ENCODE assay signal across 8 mouse cellular contexts in genomic region chr7:73941640-73942039, GRCm38 (mm10).
DNase-seq lines count a peak whose midpoint lies in the region; ATAC-seq and TF ChIP-seq lines count a peak whose summit lies in the region.

No protein-coding gene starts in this region.

- H3K4me1 ChIP-seq in forebrain, embryonic 13.5 days = peaks cover 21% of the 10 kb centered on the region
- H3K4me1 ChIP-seq in kidney, embryonic 15.5 days = peaks cover 30% of the 10 kb centered on the region
- 0 out of 2 replicates have a peak, but pooled peaks cover 3% of the 10 kb centered on the region for H3K4me1 ChIP-seq in midbrain, postnatal 0 days (ENCODE audit: insufficient read depth, low read length)

- peak overlapping the region; percentile 45; the same call in 1 of the 2 replicates for H3K27ac ChIP-seq in forebrain, embryonic 13.5 days
- H3K27ac ChIP-seq in kidney, embryonic 15.5 days = peak overlapping the region; percentile 80
- H3K27ac ChIP-seq in midbrain, postnatal 0 days (ENCODE audit: low read depth, low read length) = no peak overlapping the region

- H3K9me3 ChIP-seq in forebrain, embryonic 13.5 days (replicated peaks) = no peaks in the 10 kb centered on the region
- H3K9me3 ChIP-seq in kidney, embryonic 15.5 days (replicated peaks) = no peaks in the 10 kb centered on the region
- no peaks in the 10 kb centered on the region for H3K9me3 ChIP-seq in midbrain, postnatal 0 days (ENCODE audit: low read length)

- peaks cover 81% of the 10 kb centered on the region for H3K36me3 ChIP-seq in forebrain, embryonic 13.5 days (ENCODE audit: poor library complexity, severe bottlenecking)
- peaks cover 14% of the 10 kb centered on the region; the same call in 1 of the 2 replicates for H3K36me3 ChIP-seq in kidney, embryonic 15.5 days
- peaks cover 22% of the 10 kb centered on the region for H3K36me3 ChIP-seq in midbrain, postnatal 0 days (ENCODE audit: insufficient read depth, low read length)

- 40% methylated on average over 4 of the region's 4 CpGs for WGBS in forebrain, embryonic 13.5 days
- 11% methylated on average over 4 of the region's 4 CpGs for WGBS in kidney, embryonic 15.5 days
- 46% methylated on average over 4 of the region's 4 CpGs for WGBS in midbrain, postnatal 0 days

- peak; percentile 52; the same call in 1 of the 2 replicates for ATAC-seq in forebrain, embryonic 13.5 days
- peak; percentile 85 for ATAC-seq in kidney, embryonic 15.5 days (replicated peaks; ENCODE audit: low FRiP score)
- ATAC-seq in midbrain, postnatal 0 days (ENCODE audit: low FRiP score) = no peak
- ATAC-seq in monocyte, adult 5-6 weeks (replicated peaks; ENCODE audit: insufficient number of reproducible peaks, low FRiP score, low TSS enrichment, poor library complexity, severe bottlenecking) = no peak

- H3K27me3 ChIP-seq in forebrain, embryonic 13.5 days = no peaks in the 10 kb centered on the region
- no peaks in the 10 kb centered on the region for H3K27me3 ChIP-seq in kidney, embryonic 15.5 days
- H3K27me3 ChIP-seq in midbrain, postnatal 0 days (ENCODE audit: insufficient read depth, low read length) = no peaks in the 10 kb centered on the region

- H3K4me3 ChIP-seq in forebrain, embryonic 13.5 days = no peak overlapping the region
- H3K4me3 ChIP-seq in kidney, embryonic 15.5 days (replicated peaks) = no peak overlapping the region
- H3K4me3 ChIP-seq in midbrain, postnatal 0 days (ENCODE audit: low read depth, low read length) = no peak overlapping the region

- H3K4me2 ChIP-seq in forebrain, embryonic 13.5 days = no peak overlapping the region
- H3K4me2 ChIP-seq in kidney, embryonic 15.5 days = no peak overlapping the region
- no peak overlapping the region for H3K4me2 ChIP-seq in midbrain, postnatal 0 days (ENCODE audit: low read depth, low read length, poor library complexity, severe bottlenecking)

- no peak for TF ChIP-seq CTCF in midbrain, postnatal 0 days (IDR thresholded peaks at IDR 0.05)

- no peak overlapping the region for H3K9ac ChIP-seq in forebrain, embryonic 13.5 days
- H3K9ac ChIP-seq in kidney, embryonic 15.5 days = no peak overlapping the region
- H3K9ac ChIP-seq in midbrain, postnatal 0 days (replicated peaks; ENCODE audit: low read length, poor library complexity, severe bottlenecking) = no peak overlapping the region

- DNase-seq in right cerebral cortex, postnatal 10 days (ENCODE audit: low spot score in 2 of 2) = peak; percentile 46 to 50
- DNase-seq in right cerebral cortex, adult 2 months (ENCODE audit: low spot score in 2 of 2) = no peak
- peak; percentile 81 for DNase-seq in midbrain, postnatal 0 days (ENCODE audit: low spot score)
- no peak for DNase-seq in frontal cortex, postnatal 25 days (ENCODE audit: low spot score in 2 of 2)
- DNase-seq in spleen, postnatal 10 days (ENCODE audit: low spot score in 2 of 2) = no peak

Comparison
In these comparisons a context has a peak if more than half of its experiments do, and no peak if none do; other contexts are left out.
1. DNase-seq: peak in right cerebral cortex, postnatal 10 days (2 of 2) and midbrain, postnatal 0 days (single experiment); none in right cerebral cortex, adult 2 months (0 of 2), frontal cortex, postnatal 25 days (0 of 2) and spleen, postnatal 10 days (0 of 2).
2. ATAC-seq: peak in forebrain, embryonic 13.5 days (single experiment) and kidney, embryonic 15.5 days (single experiment); none in midbrain, postnatal 0 days (single experiment) and monocyte, adult 5-6 weeks (single experiment).